Mouse (Mus musculus) erythroblast, embryonic 14.5 days (primary cell): Measurements from ENCODE around the gene Fbxo31. TPM values are rescaled to one million over a fixed set of nuclear protein-coding genes. Genes with fewer than 3 reads are reported as not detected.

ENCODE experiments used
- H3K27me3 ChIP-seq: 2 replicates; pipeline ENCODE4 v1.6.1; 2012; ENCODE audit warnings: inconsistent platforms; ENCODE audit not compliant: control insufficient read depth
- H3K36me3 ChIP-seq: 2 replicates; pipeline ENCODE4 v1.6.1; 2012; ENCODE audit warnings: mild to moderate bottlenecking, inconsistent platforms; ENCODE audit not compliant: control insufficient read depth
- H3K4me1 ChIP-seq: 2 replicates; pipeline ENCODE4 v1.6.1; 2012; ENCODE audit warnings: inconsistent platforms; ENCODE audit not compliant: control insufficient read depth
- H3K4me3 ChIP-seq: replicated peaks from 2 replicates; pipeline ENCODE3; 2012; ENCODE audit warnings: moderate library complexity, mild to moderate bottlenecking, inconsistent platforms
- H3K9me3 ChIP-seq: 2 replicates; pipeline ENCODE4 v1.6.1; 2012; ENCODE audit warnings: low read length, inconsistent platforms, mixed read lengths; ENCODE audit not compliant: control insufficient read depth
- GATA1 ChIP-seq: IDR thresholded peaks from 2 replicates; pipeline ENCODE4 v1.6.1; 2012; ENCODE audit warnings: low read length, inconsistent platforms, mixed read lengths
- TAL1 ChIP-seq: IDR thresholded peaks from 3 replicates; pipeline ENCODE4 v1.6.1; 2012; ENCODE audit warnings: low read length, inconsistent platforms, mixed read lengths
- polyA plus RNA-seq: library from polyadenylated mRNA; stranded (reverse); fragments of >175 nt; gene quantifications from 2 replicates; pipeline ENCODE4 v1.2.3, GENCODE M21; 2012

The Fbxo31 gene
- polyA plus RNA-seq, 1 experiment, result 1.6 TPM

DNA sequence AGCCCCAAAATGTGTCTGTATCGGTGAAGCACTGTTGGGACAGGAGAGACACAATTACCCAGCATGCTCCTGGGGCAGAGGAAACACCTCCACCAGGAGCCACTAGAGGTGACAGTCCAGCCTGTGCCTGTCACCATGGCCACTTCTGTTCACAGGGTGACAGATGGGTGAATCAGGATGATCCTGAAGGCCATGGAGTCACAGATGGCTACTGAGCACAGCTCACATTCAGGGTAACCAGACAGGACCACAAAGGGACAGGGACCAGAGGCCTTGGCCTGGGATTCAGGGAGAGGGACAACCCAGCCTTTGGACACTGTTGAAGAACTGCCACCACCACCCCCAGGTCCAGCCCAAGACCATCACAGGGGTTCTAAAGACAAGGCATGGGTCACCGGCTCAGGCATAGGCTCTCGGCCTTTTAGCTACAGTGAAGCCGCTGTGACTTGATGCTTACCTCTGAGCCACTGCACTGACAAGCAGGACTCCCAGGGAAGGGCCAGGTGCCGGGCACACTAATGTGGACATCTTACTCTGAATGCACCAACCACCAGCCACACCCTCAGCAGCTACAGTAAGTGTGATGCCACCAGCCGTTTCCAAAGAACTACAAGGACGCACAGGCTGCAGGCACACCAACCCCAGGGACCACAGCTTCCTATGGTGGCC, 18.0 kb downstream of the Fbxo31 start:
- TF ChIP-seq GATA1 (no peak), TAL1 (no peak)
- peaks cover 63% of the 10 kb centered on the region for H3K36me3 ChIP-seq
- H3K4me1 ChIP-seq, result no peaks in the 10 kb centered on the region
- no peak overlapping the region for H3K4me3 ChIP-seq
- H3K27me3 ChIP-seq, result no peaks in the 10 kb centered on the region
- H3K9me3 ChIP-seq, result no peaks in the 10 kb centered on the region

GRCm38 (mm10) chr8:121559801-121560200, 18.8 kb downstream of the Fbxo31 start:
- Histone ChIP-seq H3K27me3 (no peaks in the 10 kb centered on the region), H3K9me3 (no peaks in the 10 kb centered on the region), H3K4me3 (no peak overlapping the region), H3K36me3 (peaks cover 63% of the 10 kb centered on the region), H3K4me1 (no peaks in the 10 kb centered on the region)
- no peak for TF ChIP-seq TAL1
- TF ChIP-seq GATA1, result no peak

GRCm38 (mm10) chr8:121558538-121558937, 20.1 kb downstream of the Fbxo31 start:
- Histone ChIP-seq H3K27me3 (no peaks in the 10 kb centered on the region), H3K4me3 (no peak overlapping the region), H3K9me3 (no peaks in the 10 kb centered on the region), H3K36me3 (peaks cover 71% of the 10 kb centered on the region), H3K4me1 (no peaks in the 10 kb centered on the region)
- TF ChIP-seq TAL1 (no peak), GATA1 (no peak)

- Histone ChIP-seq H3K36me3 (peaks cover 73% of the 10 kb centered on the region), H3K9me3 (no peaks in the 10 kb centered on the region), H3K27me3 (no peaks in the 10 kb centered on the region), H3K4me3 (no peak overlapping the region), H3K4me1 (no peaks in the 10 kb centered on the region)
- TF ChIP-seq GATA1, result no peak
- no peak for TF ChIP-seq TAL1
These were observed 20.9 kb downstream of the Fbxo31 start for GRCm38 (mm10) chr8:121557746-121558145.

GRCm38 (mm10) chr8:121553831-121554475, 24.7 kb downstream of the Fbxo31 start:
- TF ChIP-seq TAL1 (no peak), GATA1 (no peak)
- Histone ChIP-seq H3K4me3 (no peak overlapping the region), H3K9me3 (no peaks in the 10 kb centered on the region), H3K36me3 (peaks cover 81% of the 10 kb centered on the region), H3K27me3 (no peaks in the 10 kb centered on the region), H3K4me1 (no peaks in the 10 kb centered on the region)

DNA sequence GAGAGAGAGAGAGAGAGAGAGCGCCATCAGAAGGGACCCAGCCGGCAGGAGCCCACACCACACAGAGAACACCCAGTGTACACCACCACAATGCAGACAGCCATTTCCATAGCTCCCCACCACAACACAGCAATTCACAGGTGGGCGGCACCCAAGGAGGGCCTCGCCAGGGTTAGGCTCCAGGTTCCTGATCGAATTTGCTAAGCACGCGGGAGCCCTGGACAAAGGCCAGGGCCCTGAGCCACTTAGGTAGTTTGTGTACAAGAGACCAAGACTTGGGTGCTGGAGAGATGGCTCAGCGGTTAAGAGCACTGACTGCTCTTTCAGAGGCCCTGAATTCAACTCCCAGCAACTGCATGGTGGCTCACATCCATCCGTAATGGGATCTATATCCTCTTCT, 26.1 kb downstream of the Fbxo31 start:
- Histone ChIP-seq H3K4me1 (no peaks in the 10 kb centered on the region), H3K4me3 (no peak overlapping the region), H3K36me3 (peaks cover 69% of the 10 kb centered on the region), H3K9me3 (no peaks in the 10 kb centered on the region), H3K27me3 (no peaks in the 10 kb centered on the region)
- no peak for TF ChIP-seq TAL1
- TF ChIP-seq GATA1, result no peak

- no peaks in the 10 kb centered on the region for H3K9me3 ChIP-seq
- no peak overlapping the region for H3K4me3 ChIP-seq
- H3K27me3 ChIP-seq, result no peaks in the 10 kb centered on the region
- TF ChIP-seq GATA1 (no peak), TAL1 (no peak)
- peaks cover 1% of the 10 kb centered on the region; the same call in 1 of the 2 replicates for H3K4me1 ChIP-seq
- H3K36me3 ChIP-seq, result peaks cover 65% of the 10 kb centered on the region
These were observed 27.3 kb downstream of the Fbxo31 start for GRCm38 (mm10) chr8:121551065-121551985.

DNA sequence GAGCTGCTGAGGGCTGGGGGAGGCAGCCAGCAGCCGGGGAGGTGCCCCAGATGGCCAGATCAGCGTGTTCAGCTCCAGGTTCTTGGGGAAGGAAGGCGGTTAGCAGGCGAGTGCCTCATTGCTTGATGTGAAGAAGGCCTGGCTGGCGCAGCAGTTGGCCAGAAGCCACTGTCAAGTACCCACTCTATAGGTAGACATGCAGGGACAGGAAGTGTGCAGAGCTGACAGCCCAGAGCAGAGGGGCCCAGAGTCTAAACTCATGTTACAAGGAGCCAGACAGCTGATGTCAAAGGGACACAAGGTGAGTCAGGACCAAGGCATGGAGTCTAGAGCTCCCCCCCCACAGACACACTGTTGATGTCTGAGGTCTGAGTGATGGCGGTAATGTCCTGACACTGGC, 28.6 kb downstream of the Fbxo31 start:
- no peak overlapping the region for H3K4me3 ChIP-seq
- no peaks in the 10 kb centered on the region for H3K27me3 ChIP-seq
- H3K36me3 ChIP-seq, result peaks cover 55% of the 10 kb centered on the region
- H3K4me1 ChIP-seq, result peaks cover 1% of the 10 kb centered on the region; the same call in 1 of the 2 replicates
- TF ChIP-seq TAL1 (no peak), GATA1 (no peak)
- H3K9me3 ChIP-seq, result no peaks in the 10 kb centered on the region

DNA sequence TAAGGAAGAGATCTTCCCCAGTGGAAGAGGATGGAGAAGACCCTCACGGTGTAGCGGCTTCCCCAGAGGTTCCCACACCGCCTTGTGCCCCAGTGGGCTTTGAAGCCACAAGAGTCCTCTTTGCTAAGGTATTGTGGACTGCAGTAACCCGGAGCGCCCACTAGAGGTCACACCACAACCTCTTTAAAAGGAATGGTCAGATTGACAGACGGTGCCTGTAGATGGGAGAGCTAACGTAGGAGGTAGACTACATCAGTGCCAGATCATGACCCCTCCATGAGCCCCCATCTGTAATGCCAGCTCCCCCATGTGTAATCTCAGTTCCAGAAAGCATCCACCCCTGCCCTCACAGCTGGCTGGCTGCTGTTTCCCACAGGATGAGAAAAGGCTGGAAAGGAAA, 31.5 kb downstream of the Fbxo31 start:
- H3K36me3 ChIP-seq, result peaks cover 28% of the 10 kb centered on the region
- TF ChIP-seq GATA1, result no peak
- no peak for TF ChIP-seq TAL1
- H3K9me3 ChIP-seq, result peaks cover 4% of the 10 kb centered on the region
- peaks cover 4% of the 10 kb centered on the region; the same call in 1 of the 2 replicates for H3K4me1 ChIP-seq
- H3K4me3 ChIP-seq, result no peak overlapping the region
- no peaks in the 10 kb centered on the region; the same call in 1 of the 2 replicates for H3K27me3 ChIP-seq
